Mouse (Mus musculus) MEL (cell line): ENCODE data around the gene Rassf8.

Experiments used
- CTCF ChIP-seq, 3 experiments: IDR thresholded peaks in 2 of 3; conservative IDR thresholded peaks in 1 of 3; 2 replicates each; pipeline ENCODE4 v1.5.1; 2011 to 2012; ENCODE audit warnings: low read length in 3 of 3, low read depth in 2 of 3, mild to moderate bottlenecking in 2 of 3, improper control_type of control experiment in 1 of 3, inconsistent platforms in 1 of 3, mixed read lengths in 1 of 3, moderate library complexity in 1 of 3; ENCODE audit not compliant: control insufficient read depth in 1 of 3, insufficient read depth in 1 of 3, poor library complexity in 1 of 3, severe bottlenecking in 1 of 3
- EP300 ChIP-seq, 2 experiments: IDR thresholded peaks; 2 replicates each; pipeline ENCODE4 v1.6.1; 2011; ENCODE audit warnings: improper control_type of control experiment in 2 of 2, low read length in 2 of 2, low read depth in 1 of 2, mild to moderate bottlenecking in 1 of 2
- TAL1 ChIP-seq: IDR thresholded peaks from 2 replicates; pipeline ENCODE4 v1.6.1; 2012; ENCODE audit warnings: mild to moderate bottlenecking, inconsistent platforms, low read length, moderate library complexity, mixed read lengths
- TCF12 ChIP-seq: IDR thresholded peaks from 2 replicates; pipeline ENCODE4 v1.6.1; 2014; ENCODE audit warnings: low read depth, mild to moderate bottlenecking, inconsistent platforms, low read length, improper control_type of control experiment, moderate library complexity
- USF1 ChIP-seq: IDR thresholded peaks from 2 replicates; pipeline ENCODE4 v1.6.1; 2014; ENCODE audit warnings: low read depth, mild to moderate bottlenecking, inconsistent platforms, low read length, improper control_type of control experiment, moderate library complexity
- ZMIZ1 ChIP-seq: IDR thresholded peaks from 2 replicates; pipeline ENCODE4 v1.6.1; 2012; ENCODE audit warnings: low read depth, mild to moderate bottlenecking, inconsistent platforms, low read length, improper control_type of control experiment, moderate library complexity
- ZNF384 ChIP-seq: IDR thresholded peaks from 2 replicates; pipeline ENCODE4 v1.6.1; 2012; ENCODE audit warnings: low read depth, mild to moderate bottlenecking, inconsistent platforms, low read length, improper control_type of control experiment

DNA sequence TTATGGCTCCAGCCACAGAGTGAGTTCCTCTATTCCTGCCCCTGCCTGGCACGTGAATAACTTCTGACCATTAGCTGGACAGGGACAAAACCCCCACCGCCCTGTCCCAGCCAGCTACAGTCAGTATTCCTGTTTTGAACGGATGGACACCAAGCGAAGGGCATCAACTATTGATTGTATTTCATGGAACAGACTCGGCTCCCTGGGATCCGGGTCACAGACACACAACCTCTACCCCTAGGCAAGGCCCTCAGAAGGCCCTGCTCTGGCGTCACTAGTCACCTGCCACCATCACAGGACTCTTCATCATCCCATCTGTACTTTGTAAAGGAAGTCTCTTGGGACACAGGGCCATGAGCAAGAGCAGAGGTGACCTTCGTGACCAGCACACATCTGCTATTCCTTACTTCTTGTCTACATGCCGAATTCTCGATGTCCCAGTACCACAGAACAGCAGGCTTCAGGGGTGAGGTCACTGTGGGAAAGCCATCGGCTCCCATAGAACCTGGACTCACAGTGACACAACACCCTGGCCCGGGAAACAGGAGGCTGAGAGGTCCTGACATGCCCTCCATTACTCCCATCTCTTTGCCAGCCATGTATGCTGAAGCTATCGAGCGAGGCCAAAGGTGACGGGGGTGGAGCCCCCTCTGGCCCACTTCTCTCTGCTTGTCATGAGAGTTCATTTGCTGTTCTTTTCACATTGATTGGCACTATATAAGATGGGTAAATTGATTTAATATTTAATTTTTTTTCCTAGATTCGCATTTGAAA is 82.7 kb downstream of the Rassf8 start:
- TF ChIP-seq CTCF (IDR thresholded peaks at IDR 0.05 in 2 of 3, conservative IDR thresholded peaks at IDR 0.05 in 1 of 3; ENCODE audit: control insufficient read depth in 1 of 3, insufficient read depth in 1 of 3, low read depth in 2 of 3, low read length in 3 of 3, poor library complexity in 1 of 3, severe bottlenecking in 1 of 3) (no peak), ZNF384 (no peak), USF1 (no peak), ZMIZ1 (no peak), TCF12 (no peak), EP300 (IDR thresholded peaks at IDR 0.05; ENCODE audit: low read depth in 1 of 2, low read length in 2 of 2) (no peak), TAL1 (no peak)
